Mouse (Mus musculus): ENCODE data around the gene Zfp821. TPM values are rescaled to one million over a fixed set of nuclear protein-coding genes. Genes with fewer than 3 reads are reported as not detected.

Gene Zfp821
- polyA plus RNA-seq, 1 experiment from 2014 or later, result 47.1 TPM

DNA sequence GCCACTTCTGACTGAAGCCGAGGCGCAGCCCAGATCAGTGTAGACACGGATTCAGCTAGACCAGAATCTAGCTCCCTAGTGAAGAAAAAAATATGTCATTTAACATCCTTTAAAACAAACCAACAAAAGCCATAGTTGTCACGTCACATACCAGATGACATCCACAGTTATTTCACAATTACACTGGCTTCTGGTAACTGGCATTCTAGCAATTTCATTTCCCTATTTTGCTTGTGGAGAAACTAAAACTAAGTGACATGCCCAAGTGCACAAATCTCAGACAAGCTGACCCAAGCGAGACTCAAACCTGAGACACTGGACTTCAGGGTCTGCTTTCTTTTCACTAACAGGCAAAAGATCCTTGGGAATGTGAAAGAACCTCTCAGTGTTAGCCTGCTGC lies 23.2 kb upstream of the Zfp821 start:
- no peaks in the 10 kb centered on the region for H3K9me3 ChIP-seq (replicated peaks; ENCODE audit: control insufficient read depth, low read length)
- H3K27me3 ChIP-seq (ENCODE audit: control insufficient read depth, insufficient read depth, low read length), result no peaks in the 10 kb centered on the region
- H3K4me3 ChIP-seq (ENCODE audit: low read depth, low read length), result no peak overlapping the region
- no peak overlapping the region for H3K9ac ChIP-seq (replicated peaks; ENCODE audit: low read length)
- H3K4me2 ChIP-seq (ENCODE audit: low read depth, low read length), result no peak overlapping the region
- H3K4me1 ChIP-seq (ENCODE audit: control insufficient read depth, insufficient read depth, low read length), result no peaks in the 10 kb centered on the region
- H3K27ac ChIP-seq (replicated peaks; ENCODE audit: low read depth, low read length), result no peak overlapping the region
- H3K36me3 ChIP-seq (replicated peaks; ENCODE audit: control insufficient read depth, insufficient read depth, low read depth, low read length), result peaks cover 7% of the 10 kb centered on the region; the same call in 1 of the 2 replicates
- ATAC-seq (replicated peaks; ENCODE audit: insufficient number of reproducible peaks, low FRiP score, low TSS enrichment, low read depth), result no peak
- 91% methylated on average over 5 of the region's 5 CpGs for WGBS
- DNase-seq (ENCODE audit: low spot score), result no peak

DNA sequence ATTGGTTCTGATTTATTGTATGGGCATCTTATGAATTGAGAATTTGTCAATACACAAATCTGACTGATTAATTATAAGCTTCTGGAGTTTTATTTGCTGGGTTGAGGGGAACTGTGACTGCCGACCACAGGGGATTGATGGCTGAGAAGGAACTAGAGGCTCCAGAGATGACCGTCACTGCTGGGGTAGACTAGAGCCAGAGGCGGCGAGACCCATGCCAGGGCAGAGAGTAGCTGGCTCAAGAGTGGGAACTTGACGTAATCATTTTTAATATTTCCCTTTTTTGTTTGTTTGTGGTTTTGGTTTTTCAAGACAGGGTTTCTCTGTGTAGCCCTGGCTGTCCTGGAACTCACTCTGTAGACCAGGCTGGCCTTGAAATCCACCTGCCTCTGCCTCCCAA lies 18.1 kb upstream of the Zfp821 start:
- no peaks in the 10 kb centered on the region; the same call in 1 of the 2 replicates for H3K4me1 ChIP-seq (ENCODE audit: control insufficient read depth, insufficient read depth, low read length)
- H3K4me3 ChIP-seq (ENCODE audit: low read depth, low read length), result no peak overlapping the region
- 95% methylated on average over 5 of the region's 5 CpGs for WGBS
- DNase-seq (ENCODE audit: low spot score), result no peak
- H3K9me3 ChIP-seq (replicated peaks; ENCODE audit: control insufficient read depth, low read length), result no peaks in the 10 kb centered on the region
- H3K9ac ChIP-seq (replicated peaks; ENCODE audit: low read length), result no peak overlapping the region
- H3K36me3 ChIP-seq (replicated peaks; ENCODE audit: control insufficient read depth, insufficient read depth, low read depth, low read length), result peaks cover 2% of the 10 kb centered on the region; the same call in 1 of the 2 replicates
- no peaks in the 10 kb centered on the region for H3K27me3 ChIP-seq (ENCODE audit: control insufficient read depth, insufficient read depth, low read length)
- H3K4me2 ChIP-seq (ENCODE audit: low read depth, low read length), result no peak overlapping the region
- no peak for ATAC-seq (replicated peaks; ENCODE audit: insufficient number of reproducible peaks, low FRiP score, low TSS enrichment, low read depth)
- H3K27ac ChIP-seq (replicated peaks; ENCODE audit: low read depth, low read length), result no peak overlapping the region

DNA sequence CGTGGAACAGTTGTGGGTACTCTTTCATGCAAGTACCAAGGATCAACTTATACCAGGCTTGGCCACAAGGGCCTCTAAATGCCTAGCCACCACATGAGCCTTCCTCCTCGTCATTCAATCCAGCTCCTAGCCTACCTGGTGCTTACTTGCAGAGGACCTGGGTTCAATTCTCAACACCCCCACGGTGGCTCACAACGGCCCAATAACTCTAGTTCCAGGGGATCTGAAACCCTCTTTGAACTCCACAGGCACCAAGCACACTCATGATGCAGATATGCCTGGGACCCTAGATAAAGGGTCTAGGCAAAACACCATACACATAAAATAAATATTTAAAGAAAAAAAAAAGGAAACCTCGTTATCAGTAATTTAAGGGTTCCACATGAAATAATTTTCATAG lies 13.6 kb upstream of the Zfp821 start:
- WGBS, result 66% methylated on average over 5 of the region's 5 CpGs
- no peak overlapping the region for H3K27ac ChIP-seq (replicated peaks; ENCODE audit: low read depth, low read length)
- H3K36me3 ChIP-seq (replicated peaks; ENCODE audit: control insufficient read depth, insufficient read depth, low read depth, low read length), result no peaks in the 10 kb centered on the region
- peak; percentile 52 for DNase-seq (ENCODE audit: low spot score)
- H3K4me3 ChIP-seq (ENCODE audit: low read depth, low read length), result peak overlapping the region; percentile 77
- H3K9ac ChIP-seq (replicated peaks; ENCODE audit: low read length), result no peak overlapping the region
- no peaks in the 10 kb centered on the region; the same call in none of the 2 replicates for H3K4me1 ChIP-seq (ENCODE audit: control insufficient read depth, insufficient read depth, low read length)
- no peaks in the 10 kb centered on the region for H3K27me3 ChIP-seq (ENCODE audit: control insufficient read depth, insufficient read depth, low read length)
- no peak for ATAC-seq (replicated peaks; ENCODE audit: insufficient number of reproducible peaks, low FRiP score, low TSS enrichment, low read depth)
- peak overlapping the region; percentile 41 for H3K4me2 ChIP-seq (ENCODE audit: low read depth, low read length)
- no peaks in the 10 kb centered on the region for H3K9me3 ChIP-seq (replicated peaks; ENCODE audit: control insufficient read depth, low read length)

DNA sequence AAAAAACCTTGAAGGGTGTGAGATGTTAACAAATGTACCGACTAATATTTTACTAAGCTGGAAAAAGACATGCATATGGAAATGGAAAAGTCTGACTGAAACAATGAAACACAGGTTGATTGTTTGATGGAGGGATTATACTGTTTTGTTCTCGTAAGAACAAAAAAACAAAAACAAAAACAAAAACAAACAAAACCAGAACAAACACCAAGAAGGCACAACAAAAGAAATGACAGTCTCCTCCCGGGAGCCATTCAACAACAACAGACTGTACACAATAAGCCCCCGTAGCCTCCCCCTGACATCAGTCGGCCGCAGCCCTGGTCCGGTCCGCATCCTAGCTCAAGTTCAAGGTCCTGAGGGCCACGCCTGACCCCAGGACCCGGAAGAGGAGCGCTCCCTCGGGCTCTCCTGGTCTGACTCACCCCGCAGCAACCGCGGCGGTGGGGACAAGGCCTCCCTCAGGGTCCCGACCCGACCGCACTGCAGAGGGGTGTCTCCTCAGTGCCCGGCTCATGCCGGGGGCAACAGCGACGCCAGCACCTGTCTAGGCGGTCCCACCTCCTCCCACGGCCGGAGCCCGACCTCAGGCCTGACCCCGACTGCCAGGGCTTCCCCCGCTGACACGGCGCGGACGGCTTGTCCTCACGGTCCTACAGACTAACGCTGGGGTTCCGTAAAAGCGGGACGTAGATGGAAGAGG lies 12.8 kb upstream of the Zfp821 start:
- peak; percentile 81 for ATAC-seq (replicated peaks; ENCODE audit: insufficient number of reproducible peaks, low FRiP score, low TSS enrichment, low read depth)
- no peaks in the 10 kb centered on the region; the same call in none of the 2 replicates for H3K4me1 ChIP-seq (ENCODE audit: control insufficient read depth, insufficient read depth, low read length)
- H3K27ac ChIP-seq (replicated peaks; ENCODE audit: low read depth, low read length), result peak overlapping the region; percentile 66
- 1% methylated on average over 37 of the region's 38 CpGs for WGBS
- peak; percentile 45 for DNase-seq (ENCODE audit: low spot score)
- peak overlapping the region; percentile 88 for H3K9ac ChIP-seq (replicated peaks; ENCODE audit: low read length)
- peak overlapping the region; percentile 77 for H3K4me3 ChIP-seq (ENCODE audit: low read depth, low read length)
- no peaks in the 10 kb centered on the region for H3K36me3 ChIP-seq (replicated peaks; ENCODE audit: control insufficient read depth, insufficient read depth, low read depth, low read length)
- H3K4me2 ChIP-seq (ENCODE audit: low read depth, low read length), result peak overlapping the region; percentile 50
- no peaks in the 10 kb centered on the region for H3K9me3 ChIP-seq (replicated peaks; ENCODE audit: control insufficient read depth, low read length)
- no peaks in the 10 kb centered on the region for H3K27me3 ChIP-seq (ENCODE audit: control insufficient read depth, insufficient read depth, low read length)

DNA sequence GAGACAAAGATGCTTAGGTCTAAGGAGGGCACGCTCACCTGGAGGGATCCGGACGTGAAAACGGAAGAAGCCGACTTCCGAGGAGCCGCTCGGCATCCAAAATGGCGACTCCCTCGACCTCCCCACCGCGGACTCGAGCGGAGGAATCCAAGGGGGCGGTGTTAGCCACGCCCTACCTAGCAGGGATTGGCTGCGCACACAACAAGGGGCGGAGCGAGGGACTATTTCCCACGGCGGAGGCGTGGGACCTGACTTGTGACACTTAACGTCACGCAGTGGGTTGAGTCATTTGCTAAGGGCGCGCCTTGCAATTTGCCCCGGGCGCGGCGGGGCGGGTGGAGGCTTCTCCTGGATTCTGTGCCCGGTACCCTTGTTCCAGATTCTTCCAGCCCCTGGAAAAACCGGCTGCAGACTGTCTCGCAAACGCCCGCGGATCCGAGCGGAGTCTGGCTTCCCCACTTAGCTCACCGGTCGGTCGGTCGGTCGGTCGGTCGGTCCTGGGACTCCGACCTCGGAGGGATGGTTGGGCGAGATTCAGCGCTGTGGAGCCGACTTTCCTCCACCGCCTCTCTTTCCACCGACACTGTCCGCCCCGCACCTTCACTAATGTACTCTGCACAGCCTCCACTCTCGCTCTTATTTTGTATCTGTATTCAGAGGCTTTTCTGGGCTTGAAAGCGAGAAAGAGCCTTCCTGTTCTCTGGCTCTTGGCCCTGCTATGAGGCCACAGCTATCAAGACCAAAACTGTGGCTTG lies 12.0 kb upstream of the Zfp821 start, which contains the start of gene Ist1:
TSS of gene Ist1 (minus strand) at position 115 of the 755 bp plus-strand sequence.
- H3K4me3 ChIP-seq (ENCODE audit: low read depth, low read length), result peak within 1 kb of the TSS; percentile 77
- H3K27me3 ChIP-seq (ENCODE audit: control insufficient read depth, insufficient read depth, low read length), result no peaks in the 10 kb centered on the region
- no peaks in the 10 kb centered on the region for H3K9me3 ChIP-seq (replicated peaks; ENCODE audit: control insufficient read depth, low read length)
- H3K9ac ChIP-seq (replicated peaks; ENCODE audit: low read length), result peak within 1 kb of the TSS; percentile 88
- H3K27ac ChIP-seq (replicated peaks; ENCODE audit: low read depth, low read length), result peak within 1 kb of the TSS; percentile 66
- WGBS, result under 1% methylated on average over 55 of the region's 57 CpGs
- no peaks in the 10 kb centered on the region for H3K36me3 ChIP-seq (replicated peaks; ENCODE audit: control insufficient read depth, insufficient read depth, low read depth, low read length)
- H3K4me2 ChIP-seq (ENCODE audit: low read depth, low read length), result peak within 1 kb of the TSS; percentile 67
- no peaks in the 10 kb centered on the region; the same call in none of the 2 replicates for H3K4me1 ChIP-seq (ENCODE audit: control insufficient read depth, insufficient read depth, low read length)
- ATAC-seq (replicated peaks; ENCODE audit: insufficient number of reproducible peaks, low FRiP score, low TSS enrichment, low read depth), result peak; percentile 92
- DNase-seq (ENCODE audit: low spot score), result peak; percentile 100

DNA sequence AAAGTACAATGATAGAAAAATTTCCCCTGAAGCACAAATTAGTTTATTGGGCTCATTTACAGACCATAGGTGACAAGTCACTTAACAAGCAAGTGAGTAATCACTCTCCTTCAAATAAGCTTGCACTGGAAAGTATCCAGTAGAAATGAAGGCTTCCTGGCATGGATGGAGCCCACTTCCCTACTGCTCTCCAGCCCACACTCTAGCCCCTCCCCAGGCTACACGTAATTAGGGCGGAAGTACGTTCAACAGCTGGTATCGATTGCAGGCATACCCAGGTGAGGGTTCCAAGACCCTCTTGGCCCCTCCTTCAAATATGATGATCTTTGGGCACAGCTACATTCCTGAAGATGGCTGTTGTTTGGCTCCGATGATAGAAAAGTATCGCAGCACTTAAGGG lies 11.2 kb upstream of the Zfp821 start:
- Histone ChIP-seq H3K36me3 (replicated peaks; ENCODE audit: control insufficient read depth, insufficient read depth, low read depth, low read length) (no peaks in the 10 kb centered on the region), H3K4me2 (ENCODE audit: low read depth, low read length) (peak overlapping the region; percentile 2; the same call in 1 of the 2 replicates), H3K4me3 (ENCODE audit: low read depth, low read length) (no peak overlapping the region), H3K4me1 (ENCODE audit: control insufficient read depth, insufficient read depth, low read length) (no peaks in the 10 kb centered on the region; the same call in none of the 2 replicates), H3K27ac (replicated peaks; ENCODE audit: low read depth, low read length) (no peak overlapping the region), H3K9me3 (replicated peaks; ENCODE audit: control insufficient read depth, low read length) (no peaks in the 10 kb centered on the region), H3K27me3 (ENCODE audit: control insufficient read depth, insufficient read depth, low read length) (no peaks in the 10 kb centered on the region), H3K9ac (replicated peaks; ENCODE audit: low read length) (no peak overlapping the region)
- 48% methylated on average over 6 of the region's 6 CpGs for WGBS
- DNase-seq (ENCODE audit: low spot score) (peak; percentile 12), ATAC-seq (replicated peaks; ENCODE audit: insufficient number of reproducible peaks, low FRiP score, low TSS enrichment, low read depth) (no peak)

DNA sequence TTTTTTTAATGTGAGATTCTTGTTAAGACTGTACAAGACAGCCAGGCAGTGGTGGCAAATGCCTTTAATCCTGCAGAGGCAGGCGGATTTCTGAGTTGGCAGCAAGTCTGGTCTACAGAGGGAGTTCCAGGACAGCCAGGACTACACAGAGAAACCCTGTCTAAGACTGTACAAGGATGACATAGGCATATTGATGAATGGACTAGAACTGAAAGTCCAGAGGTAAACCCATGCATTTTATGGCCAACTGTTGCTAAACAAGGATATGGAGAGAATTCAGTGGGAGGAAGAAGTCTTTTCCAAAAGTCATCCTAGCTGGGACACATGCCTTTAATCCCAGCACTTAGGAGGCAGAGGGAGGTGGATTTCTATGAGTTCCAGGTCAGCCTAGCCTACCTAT lies 7.6 kb upstream of the Zfp821 start:
- 67% methylated on average over 1 of the region's 1 CpGs for WGBS
- ATAC-seq (replicated peaks; ENCODE audit: insufficient number of reproducible peaks, low FRiP score, low TSS enrichment, low read depth), result no peak
- Histone ChIP-seq H3K9ac (replicated peaks; ENCODE audit: low read length) (no peak overlapping the region), H3K4me3 (ENCODE audit: low read depth, low read length) (no peak overlapping the region), H3K4me2 (ENCODE audit: low read depth, low read length) (no peak overlapping the region), H3K27ac (replicated peaks; ENCODE audit: low read depth, low read length) (no peak overlapping the region), H3K4me1 (ENCODE audit: control insufficient read depth, insufficient read depth, low read length) (no peaks in the 10 kb centered on the region; the same call in 1 of the 2 replicates), H3K27me3 (ENCODE audit: control insufficient read depth, insufficient read depth, low read length) (no peaks in the 10 kb centered on the region), H3K9me3 (replicated peaks; ENCODE audit: control insufficient read depth, low read length) (no peaks in the 10 kb centered on the region), H3K36me3 (replicated peaks; ENCODE audit: control insufficient read depth, insufficient read depth, low read depth, low read length) (no peaks in the 10 kb centered on the region)
- DNase-seq (ENCODE audit: low spot score), result no peak

DNA sequence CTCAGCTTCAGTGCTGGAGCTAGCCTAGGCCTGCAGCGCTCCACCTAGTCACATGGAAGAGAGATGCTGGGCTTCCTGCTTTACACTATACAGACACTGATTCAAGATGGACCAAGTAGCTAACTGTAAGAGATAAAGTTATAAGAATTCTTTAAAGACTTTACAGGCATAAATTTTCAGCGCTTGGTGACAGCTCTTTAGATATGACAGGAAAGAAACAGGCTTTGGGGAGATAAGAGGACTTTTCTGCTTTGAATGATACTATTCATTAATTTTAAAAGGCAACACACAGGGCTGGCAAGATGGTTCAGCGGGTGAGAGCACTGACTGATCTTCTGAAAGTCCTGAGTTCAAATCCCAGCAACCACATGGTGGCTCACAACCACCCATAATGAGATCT lies 6.9 kb upstream of the Zfp821 start:
- Histone ChIP-seq H3K4me1 (ENCODE audit: control insufficient read depth, insufficient read depth, low read length) (no peaks in the 10 kb centered on the region; the same call in 1 of the 2 replicates), H3K4me2 (ENCODE audit: low read depth, low read length) (no peak overlapping the region), H3K27ac (replicated peaks; ENCODE audit: low read depth, low read length) (no peak overlapping the region), H3K27me3 (ENCODE audit: control insufficient read depth, insufficient read depth, low read length) (no peaks in the 10 kb centered on the region), H3K4me3 (ENCODE audit: low read depth, low read length) (no peak overlapping the region), H3K9me3 (replicated peaks; ENCODE audit: control insufficient read depth, low read length) (no peaks in the 10 kb centered on the region), H3K36me3 (replicated peaks; ENCODE audit: control insufficient read depth, insufficient read depth, low read depth, low read length) (no peaks in the 10 kb centered on the region), H3K9ac (replicated peaks; ENCODE audit: low read length) (no peak overlapping the region)
- no peak for ATAC-seq (replicated peaks; ENCODE audit: insufficient number of reproducible peaks, low FRiP score, low TSS enrichment, low read depth)
- no peak for DNase-seq (ENCODE audit: low spot score)
- WGBS, result 79% methylated on average over 3 of the region's 3 CpGs

All from embryonic facial prominence, embryonic 11.5 days (tissue).